Mouse (Mus musculus): ENCODE measurements at regions not wholly inside any gene's neighbourhood (a gene's known extent, or its start where the extent isn't known, plus 50 kb on each side); places are given as distances from the start of the nearest gene placed in this dataset.
A peak's percentile ranks its signal among the peaks of the same experiment; 100 is the strongest.

DNA sequence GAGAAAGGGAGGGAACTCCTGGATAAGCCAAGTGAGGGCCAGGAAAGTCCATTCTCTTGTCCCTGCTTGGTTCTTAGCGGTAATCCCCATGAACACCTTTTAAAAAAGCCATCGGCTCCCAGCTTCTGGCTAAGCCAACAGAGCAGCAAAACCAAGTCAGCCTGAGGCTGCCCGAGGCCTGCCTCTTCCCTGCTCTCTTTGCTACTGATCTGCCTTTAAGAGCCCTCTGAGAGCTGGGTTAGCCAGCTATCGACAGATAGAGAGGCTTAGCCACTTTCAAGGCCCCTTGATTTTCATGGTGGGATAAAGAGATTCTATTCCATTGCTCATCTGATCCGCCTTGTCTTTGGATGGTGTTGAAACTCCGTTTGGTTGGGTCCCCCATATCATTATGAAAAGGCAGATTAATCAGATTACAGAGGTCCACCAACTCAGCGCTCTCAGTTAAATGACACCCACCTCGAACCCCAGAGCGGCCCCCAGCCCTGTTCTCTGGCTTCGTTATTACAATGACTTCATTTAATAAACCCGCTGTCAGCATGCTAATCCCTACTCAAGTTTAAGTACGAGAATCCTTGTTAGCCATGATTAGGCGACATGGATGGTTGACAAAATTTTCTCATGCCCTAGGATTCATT, 66.1 kb downstream of the Slc4a3 start:
- DNase-seq: no peak

DNA sequence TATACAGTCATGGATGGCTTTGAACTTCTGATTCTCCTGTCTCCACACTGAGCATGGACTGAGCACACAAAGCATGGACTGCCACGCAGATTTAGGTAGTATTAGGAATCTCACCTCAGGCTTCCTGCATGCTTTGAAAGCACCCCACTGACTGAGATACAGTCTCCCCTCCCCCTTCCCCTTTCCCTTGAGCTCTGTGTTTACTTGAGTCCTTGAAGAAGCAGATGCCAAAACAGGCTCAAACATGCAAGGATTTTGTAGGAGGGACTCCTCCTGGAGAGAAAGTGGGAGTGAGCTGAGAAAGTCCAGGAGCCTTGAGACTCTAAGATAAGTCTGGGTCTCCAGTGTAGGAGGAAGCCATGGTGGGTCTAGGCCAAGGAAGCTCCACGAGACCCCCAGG, 67.1 kb downstream of the Slc4a3 start:
- no peak for DNase-seq

DNA sequence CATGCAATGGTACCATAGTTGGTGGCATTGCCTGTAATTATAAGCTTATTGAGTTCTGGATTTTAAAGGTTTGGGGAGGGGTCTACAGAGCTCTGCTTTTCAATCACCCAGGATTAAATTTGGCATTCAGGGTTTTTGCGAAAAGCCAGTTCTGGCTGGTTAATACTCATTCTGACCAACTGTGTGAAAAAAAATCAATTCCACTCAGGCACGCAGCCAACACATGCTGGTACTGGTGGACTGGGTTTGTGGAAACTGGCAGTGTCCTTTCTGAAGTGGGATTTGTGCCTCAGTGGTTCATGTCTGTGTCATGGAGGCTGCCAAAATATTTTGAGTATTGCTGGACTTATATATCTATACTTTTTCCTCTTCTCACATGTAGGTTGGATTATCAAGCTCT, 70.9 kb downstream of the Slc4a3 start:
- DNase-seq: peak; percentile 86 to 89

DNA sequence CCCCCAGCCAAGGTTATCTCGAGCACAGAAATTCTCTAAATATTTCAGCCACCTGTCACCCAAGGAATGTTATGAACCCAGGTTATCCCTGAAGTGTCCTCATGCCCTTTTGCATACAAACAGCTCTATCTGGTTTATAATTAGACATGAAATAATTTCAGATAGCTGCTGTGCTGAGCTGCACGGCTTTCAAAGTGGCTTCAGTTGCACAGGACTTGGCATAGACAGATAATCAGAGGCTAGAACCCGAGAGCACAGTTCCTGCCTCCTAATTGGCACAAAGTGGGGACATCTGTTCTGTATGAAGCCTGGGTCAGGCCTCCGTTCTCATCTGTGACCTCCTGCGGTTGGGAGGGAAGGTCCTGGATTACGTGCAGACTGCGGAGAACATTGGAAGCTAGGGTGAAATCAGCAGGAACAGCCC, 72.3 kb downstream of the Slc4a3 start:
- peak; percentile 32 to 54 for DNase-seq

DNA sequence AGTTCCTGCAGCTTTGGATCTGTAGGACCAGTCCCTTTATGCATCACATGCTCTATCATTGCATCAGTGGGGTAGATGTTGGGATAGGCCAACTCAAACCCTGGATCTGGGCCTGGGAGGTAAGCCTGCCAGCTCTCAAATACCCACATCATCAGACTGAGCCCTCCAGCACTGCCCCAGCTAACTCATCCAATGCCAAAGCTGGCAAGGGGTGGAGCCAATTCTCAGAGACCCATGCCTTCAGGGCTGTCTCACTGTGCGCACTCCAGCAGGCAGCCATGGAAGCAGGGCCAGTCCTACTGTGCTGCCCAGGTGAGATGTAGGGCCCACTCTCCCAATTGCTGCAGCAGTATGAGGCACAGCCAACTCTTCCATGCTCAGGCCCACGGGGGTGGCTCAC, 84.2 kb downstream of the Slc4a3 start:
- no peak for DNase-seq

DNA sequence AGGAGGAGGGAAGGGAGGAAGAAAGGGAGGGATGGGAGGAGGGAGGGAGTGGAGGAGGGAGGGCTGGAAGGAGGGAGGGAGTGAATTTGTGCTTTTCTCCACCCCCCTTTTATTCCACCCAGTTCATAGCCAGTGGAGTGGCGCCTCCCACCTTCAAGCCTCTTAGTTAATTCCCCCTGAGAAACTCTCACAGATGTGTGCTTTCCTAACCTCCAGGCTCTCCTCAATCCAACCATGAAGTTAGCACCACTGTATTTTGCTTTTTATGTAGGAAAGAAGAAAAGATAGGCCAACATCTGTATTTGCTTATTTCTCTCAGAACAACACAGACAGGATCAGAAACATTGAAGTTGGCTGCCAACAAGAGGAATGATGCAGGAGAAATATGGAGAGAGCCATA, 85.7 kb downstream of the Slc4a3 start:
- no peak for DNase-seq

DNA sequence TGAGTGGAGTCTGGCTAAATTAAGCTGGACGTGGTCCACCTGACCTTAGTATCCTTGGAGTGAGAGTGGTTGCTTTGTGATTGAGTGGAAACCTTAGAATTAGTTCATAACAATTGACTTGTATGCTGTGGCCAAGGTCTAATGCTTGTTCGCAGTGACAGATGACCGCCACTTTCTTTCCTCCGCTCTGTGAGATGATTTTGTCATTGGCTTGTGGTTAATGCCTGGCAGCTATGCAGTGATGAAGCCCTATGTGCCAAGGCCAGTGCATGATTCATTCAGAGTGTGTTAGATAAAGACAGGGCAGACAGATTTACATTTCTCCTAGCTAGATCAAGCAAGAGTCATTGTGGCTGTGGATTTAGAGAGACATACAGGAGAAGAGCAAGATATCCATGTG, 89.5 kb downstream of the Slc4a3 start:
- DNase-seq: no peak

DNA sequence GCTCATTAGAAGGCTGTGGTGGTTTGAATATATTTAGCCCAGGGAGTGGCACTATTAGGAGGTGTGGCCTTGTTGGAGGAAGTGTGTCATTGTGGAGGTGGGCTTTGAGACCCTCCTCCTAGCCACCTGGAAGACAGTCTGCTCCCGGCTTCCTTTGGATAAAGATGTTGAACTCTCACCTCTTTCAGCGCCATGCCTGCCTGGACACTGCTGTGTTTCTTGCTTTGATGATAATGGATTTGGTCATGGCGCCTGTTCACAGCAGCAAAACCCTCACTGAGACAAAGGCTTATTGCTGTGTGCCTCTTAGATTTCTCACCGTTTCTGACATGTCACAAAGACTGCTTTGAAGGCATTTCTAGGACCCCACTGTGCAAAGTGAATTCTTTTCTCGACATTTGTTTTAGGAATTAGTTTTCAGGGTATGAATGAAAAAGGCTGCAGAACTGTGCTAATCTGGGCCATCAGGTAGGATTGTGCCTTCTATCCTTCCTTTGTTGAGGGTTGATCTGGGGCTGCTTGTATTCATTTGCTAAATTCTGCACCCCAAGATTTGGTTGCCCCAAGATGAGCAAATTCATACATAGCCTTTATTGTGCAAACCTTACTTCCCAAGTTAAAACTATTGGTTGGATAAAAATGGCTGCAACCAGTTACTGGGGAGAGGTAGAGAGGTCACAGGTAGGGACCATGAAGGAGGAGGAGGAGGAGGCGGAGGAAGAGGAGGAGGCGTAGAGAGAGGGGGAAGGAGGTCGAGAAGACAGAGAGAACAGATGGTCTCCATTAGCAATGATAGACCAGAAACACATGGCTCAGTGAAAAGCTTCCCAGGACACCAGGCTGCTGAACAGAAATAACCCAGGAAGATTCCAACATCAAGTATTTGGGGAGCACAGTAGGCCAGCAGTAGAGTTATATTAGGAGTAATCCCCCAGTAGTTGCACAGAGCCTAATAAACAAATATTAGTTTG, 93.2 kb downstream of the Slc4a3 start:
- DNase-seq: peak in 1 of 2 experiments; percentile 23

DNA sequence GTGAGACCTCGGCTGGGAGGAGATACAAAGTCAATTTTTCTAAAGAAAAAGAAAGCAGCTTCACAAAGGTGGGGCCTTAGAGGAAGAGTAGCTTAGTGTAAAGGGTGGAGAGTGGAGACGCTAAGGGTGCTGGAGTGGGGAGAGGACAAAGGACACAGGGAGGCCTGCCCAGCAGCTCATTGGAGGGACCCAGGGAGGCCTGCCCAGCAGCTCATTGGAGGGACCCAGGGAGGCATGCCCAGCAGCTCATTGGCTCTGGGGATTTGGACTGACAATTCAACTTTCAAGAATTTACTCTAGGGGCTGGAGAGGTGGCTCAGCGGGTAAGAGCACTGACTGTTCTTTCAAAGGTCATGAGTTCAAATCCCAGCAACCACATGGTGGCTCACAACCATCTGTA, 96.4 kb downstream of the Slc4a3 start:
- no peak for DNase-seq

DNA sequence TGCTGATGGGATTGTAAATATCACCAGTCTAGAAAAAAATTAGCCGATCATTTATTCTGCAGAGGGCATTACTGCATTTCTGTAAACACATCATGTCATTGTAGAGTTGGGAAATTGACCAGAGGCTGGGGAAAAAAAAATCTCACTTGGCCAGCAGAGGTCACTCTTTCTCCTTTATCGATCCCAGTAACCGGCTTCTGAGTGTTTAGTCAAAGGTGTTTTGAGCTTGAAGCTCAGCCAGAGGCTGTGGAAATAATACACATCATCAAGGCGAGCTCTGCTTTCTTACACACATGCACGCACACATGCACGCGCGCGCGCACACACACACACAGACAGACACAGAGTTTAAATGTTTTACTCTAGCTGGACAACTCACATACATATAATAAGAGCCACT, 106.5 kb downstream of the Slc4a3 start:
- peak; percentile 84 to 89 for DNase-seq

DNA sequence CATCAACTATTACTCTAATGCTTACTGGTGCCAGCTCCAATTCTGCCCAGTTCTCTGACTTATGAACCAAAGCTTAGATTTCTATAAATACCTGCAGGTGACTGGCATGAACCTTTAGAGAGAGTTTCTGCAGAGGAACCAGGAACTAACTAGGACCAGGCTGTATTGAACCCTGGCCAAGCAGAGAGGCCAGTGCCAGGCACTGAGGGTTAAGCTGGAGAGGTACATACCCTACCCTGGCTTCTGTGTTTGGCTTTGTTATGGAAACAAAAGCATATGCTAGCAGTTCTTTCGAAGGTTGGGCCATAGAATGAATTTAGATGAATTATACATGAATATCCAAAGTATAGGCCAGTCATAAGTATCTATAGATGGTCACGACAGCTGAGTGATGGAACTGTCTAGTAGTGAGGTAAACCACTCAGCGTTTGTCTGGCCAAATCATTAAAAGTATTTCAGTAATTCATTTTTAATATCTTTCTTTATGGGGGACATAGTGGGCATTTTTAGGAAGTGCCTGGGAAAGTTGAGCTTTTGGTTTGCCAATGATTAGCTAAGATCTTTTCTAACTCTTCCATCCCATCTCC, 107.0 kb downstream of the Slc4a3 start:
- peak; percentile 63 to 70 for DNase-seq

DNA sequence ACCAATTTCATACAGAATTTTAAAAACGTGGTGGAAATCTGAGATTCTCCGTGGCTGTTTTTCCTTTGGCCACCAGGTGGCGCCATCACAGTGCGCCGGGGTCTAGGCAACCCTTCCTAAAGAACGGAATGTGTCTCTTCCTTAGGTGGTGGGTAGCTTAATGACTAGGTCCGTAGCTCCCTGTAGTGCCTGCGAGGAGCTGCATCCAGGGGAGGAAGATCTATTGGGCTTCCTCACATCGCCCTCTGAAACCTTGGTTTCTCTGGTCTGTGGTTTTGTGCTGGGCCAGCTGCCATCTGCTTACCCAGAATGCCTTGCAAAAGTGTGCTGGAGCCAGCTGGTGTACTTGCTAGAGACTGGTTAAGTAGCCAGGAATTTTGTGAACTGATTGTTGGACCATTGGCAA, 107.6 kb downstream of the Slc4a3 start:
- peak; percentile 90 to 92 for DNase-seq

DNA sequence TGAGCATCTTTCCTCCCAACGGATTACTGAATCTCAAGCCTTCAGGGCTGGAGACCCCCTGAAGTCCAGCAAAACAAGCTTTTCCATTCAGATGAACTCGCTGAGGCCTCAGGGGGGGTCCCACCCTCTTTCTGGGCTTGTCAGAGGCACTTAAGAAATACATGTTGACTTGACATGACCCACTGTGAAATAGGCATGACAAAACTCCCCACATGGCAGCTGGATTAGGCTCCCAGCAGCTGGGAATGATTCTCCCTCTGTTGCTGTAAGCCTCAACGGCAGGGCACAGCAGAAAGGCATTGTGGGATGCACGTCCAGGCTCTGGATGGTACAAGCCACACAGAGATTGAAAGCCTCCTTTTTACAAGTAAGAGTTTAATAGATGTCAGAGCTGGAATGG, 110.5 kb downstream of the Slc4a3 start:
- no peak for DNase-seq

DNA sequence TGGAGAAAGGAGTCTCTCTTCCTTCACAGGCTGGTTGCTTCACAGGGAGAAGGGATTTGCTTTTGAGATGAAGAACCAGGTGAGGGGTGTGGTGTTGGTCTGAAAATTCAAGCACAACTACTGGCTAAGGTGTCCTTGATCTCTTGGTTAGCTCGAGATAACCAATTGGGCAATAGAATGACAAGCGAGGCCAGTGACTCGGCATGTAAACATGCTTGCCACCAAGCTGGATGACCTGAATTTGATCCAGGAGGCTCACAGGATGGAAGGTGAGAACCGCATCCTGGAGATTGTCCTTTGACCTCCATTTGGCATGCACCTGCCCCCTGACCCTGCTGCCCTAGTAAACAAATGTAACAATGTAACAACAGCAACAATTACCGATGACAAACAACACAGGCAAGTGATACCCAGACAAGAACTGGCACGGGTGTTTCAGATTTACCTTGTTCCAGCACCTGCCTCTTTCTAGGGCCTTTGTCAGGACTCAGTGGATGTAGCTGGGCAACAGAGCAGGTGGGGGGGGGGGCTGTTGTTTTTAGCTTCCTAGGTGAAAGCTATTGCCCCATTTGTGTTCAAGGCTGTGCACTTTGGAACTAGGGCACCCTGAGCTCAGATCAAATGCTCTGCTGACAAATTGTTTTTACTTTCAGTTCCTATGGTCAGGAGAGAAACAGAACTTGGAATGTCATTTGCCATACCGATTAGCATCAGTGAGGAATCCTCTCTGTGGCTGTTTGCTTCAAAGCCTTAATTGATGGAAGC, 114.5 kb downstream of the Slc4a3 start:
- no peak for DNase-seq

DNA sequence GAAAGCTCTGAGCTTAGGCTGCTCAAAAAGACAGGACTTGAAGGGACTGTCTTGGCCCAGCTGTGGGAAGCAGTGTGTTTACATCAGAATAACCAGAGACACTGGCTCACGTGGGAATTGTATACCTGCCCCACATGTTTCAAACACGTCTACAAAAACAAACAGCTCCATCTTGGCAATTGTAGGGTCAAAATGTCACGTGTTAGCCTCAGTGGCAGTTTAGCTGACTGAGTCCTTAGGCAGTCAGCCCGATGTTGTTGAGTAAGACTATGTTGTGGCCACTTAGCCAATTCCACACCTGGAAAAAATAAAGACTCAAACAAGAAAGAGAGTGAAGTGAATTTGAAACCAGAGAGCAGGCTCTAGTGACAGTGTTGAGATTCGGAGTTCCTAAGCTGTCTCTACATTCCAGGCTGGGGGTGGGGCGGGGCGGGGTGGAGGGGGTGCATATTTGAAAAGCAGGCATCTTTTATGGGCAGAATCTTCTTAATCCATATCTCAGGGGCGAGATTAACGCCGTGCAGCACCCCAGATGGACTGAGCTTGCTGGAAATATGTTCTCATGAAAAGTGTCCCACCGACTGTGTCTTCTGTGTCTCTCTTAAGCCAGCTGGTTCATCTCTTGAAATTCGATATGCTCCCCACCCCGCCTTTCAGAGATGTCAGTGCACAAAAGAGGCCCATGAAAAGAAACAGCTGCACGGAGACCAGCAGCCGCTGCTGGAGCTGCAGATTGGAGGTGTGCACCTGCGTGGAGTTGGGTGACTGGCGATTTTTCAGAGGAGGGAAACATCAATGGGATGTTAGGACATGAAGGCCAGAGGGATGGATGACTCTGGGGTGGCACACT, 116.3 kb downstream of the Slc4a3 start:
- DNase-seq: no peak

DNA sequence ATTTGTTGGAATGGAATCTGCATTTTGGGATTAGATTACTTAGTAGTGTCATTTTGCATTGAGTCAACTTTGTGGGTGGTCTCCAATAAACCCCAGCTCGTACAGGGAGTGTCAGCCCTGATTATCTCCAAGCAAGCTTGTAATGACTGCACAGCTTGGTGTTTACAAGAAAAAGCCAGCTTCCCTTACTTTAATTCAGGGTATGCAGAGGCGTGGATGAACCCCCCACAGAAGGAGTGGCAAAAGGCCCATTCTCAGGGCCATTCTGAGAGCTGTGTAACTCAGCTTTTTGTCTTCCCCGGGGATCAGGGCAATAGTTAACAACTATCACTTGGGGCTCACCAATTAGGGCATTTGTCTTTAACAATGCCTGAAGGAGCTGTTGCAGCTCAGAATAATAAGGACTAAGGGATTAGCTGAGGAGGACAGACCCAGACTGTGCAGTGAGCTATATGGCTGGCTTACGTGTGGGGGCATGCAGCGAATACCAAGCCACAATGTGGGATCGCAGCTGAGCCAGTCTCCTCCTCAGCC, 121.7 kb downstream of the Slc4a3 start:
- peak; percentile 25 to 50 for DNase-seq

DNA sequence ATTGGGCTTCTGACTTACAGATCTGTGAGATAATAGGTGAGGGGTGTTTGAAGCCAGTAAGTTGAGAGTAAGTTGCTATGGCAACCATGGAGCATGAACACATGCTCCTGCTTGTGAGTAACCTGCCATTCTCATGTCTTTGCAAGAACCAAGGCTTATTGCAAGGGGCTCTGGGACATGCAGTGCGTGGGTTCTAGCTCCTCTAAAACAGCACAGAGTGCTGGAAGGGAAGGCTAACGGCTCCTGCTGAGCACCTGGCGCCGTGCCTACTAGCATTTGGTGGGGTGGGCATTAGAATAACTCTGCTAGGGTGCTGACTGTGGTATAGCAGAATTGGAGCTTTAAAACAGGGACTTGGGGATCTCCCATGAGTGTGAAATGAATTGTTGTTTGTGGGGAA, 130.2 kb downstream of the Slc4a3 start:
- peak; percentile 57 to 66 for DNase-seq

DNA sequence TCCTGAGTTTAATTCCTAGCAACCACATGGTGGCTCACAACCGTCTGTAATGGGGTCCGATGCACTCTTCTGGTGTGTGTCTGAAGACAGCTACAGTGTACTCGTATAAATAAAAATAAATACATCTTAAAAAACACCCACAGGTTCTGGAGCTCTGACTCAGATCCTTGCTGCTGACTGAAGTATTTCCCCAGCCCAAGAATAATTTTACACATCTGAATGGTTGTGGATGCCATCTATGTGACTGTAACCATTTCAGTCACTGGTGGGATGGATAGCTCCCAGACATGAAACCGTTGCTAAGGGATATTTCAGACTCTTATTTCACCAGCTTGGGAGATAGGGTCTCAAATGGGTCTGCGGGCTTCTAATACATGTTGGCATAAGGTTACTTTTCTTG, 131.6 kb downstream of the Slc4a3 start:
- no peak for DNase-seq

DNA sequence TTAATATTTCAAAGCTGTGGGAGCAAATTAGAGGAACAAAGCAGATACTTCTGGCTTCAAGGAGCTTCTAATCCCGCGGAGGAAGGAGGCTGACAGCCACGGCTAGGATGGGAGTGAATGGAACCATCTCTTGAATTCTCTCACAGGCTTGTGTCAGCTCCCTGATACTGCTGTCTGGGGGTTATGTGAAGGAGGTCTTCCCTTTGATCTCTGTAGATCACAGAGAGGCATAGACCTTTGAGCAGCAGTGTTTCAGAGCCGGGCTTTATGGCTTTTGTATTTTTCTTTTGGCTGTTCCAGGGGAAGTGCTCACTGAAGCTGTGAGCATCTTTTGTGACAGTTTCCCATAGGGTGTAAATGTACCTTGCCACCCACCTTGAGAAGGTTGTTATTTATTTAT, 132.2 kb downstream of the Slc4a3 start:
- no peak for DNase-seq

DNA sequence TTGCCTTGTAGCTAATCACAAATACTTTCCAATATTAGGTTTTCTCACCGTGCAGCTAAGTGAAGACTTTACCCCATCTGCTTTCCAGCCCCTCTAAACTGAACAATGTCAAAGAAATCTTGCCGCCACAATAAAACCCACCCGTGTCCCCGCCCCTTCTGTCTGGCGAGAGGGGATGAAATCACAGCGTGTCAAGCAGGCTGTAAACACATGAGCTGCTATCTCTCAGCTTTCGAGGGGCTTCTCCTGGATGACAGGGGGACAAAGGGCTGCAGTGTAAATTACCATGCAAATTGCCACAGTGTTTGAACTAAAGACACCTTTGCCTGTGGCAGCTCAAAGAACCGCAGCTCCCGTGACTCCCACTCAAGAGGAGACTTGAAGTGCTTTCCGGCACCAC, 134.3 kb downstream of the Slc4a3 start:
- peak in 1 of 2 experiments; percentile 11 for DNase-seq

DNA sequence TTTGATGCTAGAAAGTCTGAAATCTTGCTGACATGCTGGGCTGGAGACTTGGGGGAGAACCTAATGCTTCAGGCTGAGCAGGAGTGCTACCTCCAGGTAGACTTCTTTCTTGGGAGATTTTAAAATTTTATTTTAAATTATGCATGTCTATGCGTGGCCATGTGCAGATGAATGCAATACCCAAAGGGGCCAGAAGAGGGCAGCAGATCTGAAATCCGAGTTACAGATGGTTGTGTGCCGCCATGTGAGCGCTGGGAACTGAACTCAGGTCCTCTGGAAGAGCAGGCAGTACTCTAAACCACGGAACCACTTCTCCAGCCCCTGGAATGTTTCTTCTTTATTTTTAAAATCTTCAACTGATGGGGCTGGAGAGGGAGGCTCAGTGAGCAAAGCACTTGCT, 135.8 kb downstream of the Slc4a3 start:
- DNase-seq: peak in 1 of 2 experiments; percentile 12

DNA sequence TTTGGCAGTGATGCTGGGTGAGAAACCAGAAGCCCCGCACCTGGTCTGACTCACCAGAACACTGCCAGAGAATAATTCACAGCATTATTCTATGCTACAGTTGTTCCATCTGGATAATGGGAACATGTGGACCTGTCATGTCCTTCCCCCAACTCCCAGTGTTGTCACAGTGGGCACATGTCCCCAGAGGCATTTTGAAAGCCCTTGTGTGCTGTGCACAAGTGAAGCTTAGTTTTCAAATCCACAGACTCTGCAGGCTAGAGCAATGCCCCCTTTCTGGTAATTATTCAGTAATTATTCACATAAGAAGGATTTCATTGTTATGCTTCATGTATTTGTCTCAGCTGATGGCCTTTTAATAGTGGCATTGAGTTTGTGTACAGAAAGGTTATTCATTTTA, 146.7 kb downstream of the Slc4a3 start:
- DNase-seq: peak in 1 of 2 experiments; percentile 15
